Mouse (Mus musculus) kidney, postnatal 25 days (tissue): ENCODE results near the gene Dennd2a.

Source experiments
- DNase-seq, 2 experiments: peaks; one replicate each; pipeline ENCODE4 v3.0.0; 2021; ENCODE audit warnings: mixed read lengths in 2 of 2

Gene Dennd2a

DNA sequence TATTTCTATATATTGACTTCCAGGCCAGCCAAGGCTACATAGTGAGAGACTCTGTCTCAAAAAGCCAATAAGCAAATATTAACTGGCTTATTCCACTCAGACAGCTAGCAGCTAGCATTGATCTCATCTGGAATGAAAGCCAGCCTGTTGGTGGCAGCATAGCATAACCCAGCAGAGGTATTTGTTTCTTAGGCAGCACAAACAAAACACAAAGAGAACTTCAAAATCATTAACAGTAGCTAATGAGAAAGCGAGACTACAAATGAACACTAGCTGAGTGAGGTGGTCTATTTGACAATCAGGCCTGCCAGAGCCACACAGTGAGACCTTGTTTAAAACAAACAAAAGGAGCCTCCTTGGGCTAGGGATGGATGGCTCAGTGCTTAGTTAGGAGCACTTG is 143.6 kb downstream of the Dennd2a start:
- peak in 1 of 2 experiments; percentile 11 for DNase-seq
